Mouse (Mus musculus) c-Kit-positive CD71-positive TER-119-negative erythroid progenitor cells, embryonic 14.5 days (primary cell): ENCODE measurements around the gene Atxn2.
"Not testable (repeated sequence)": the region's sequence is repeated elsewhere in the genome, so short reads cannot be mapped to it uniquely, and the experiment has no call there.

ENCODE experiments used
- DNase-seq: peaks from one replicate; pipeline ENCODE4 v3.0.0-alpha.2; 2013; ENCODE audit warnings: low read depth

Gene Atxn2

GRCm38 (mm10) chr5:121711174-121711927, at the start of gene Atxn2:
TSS of gene Atxn2 (plus strand) at chr5:121711337.
- DNase-seq = no peak

GRCm38 (mm10) chr5:121661494-121661893, 49.6 kb upstream of the Atxn2 start:
- DNase-seq = no peak

- DNase-seq = no peak
Observed at GRCm38 (mm10) chr5:121663456-121663855, 47.7 kb upstream of the Atxn2 start.

GRCm38 (mm10) chr5:121664078-121664477, 47.1 kb upstream of the Atxn2 start:
- DNase-seq = no peak

GRCm38 (mm10) chr5:121664971-121665370, 46.2 kb upstream of the Atxn2 start:
- no peak for DNase-seq

- DNase-seq = no peak
Observed at GRCm38 (mm10) chr5:121667067-121667466, 44.1 kb upstream of the Atxn2 start.

- no peak for DNase-seq
Observed at GRCm38 (mm10) chr5:121668411-121668810, 42.7 kb upstream of the Atxn2 start.

- DNase-seq = peak; percentile 25
Observed at GRCm38 (mm10) chr5:121670412-121670811, 40.7 kb upstream of the Atxn2 start.

GRCm38 (mm10) chr5:121682250-121682649, 28.9 kb upstream of the Atxn2 start:
- DNase-seq = no peak

GRCm38 (mm10) chr5:121685495-121685894, 25.6 kb upstream of the Atxn2 start:
- no peak for DNase-seq

- DNase-seq = no peak
Observed at GRCm38 (mm10) chr5:121686113-121686898, 24.8 kb upstream of the Atxn2 start.

- no peak for DNase-seq
Observed at GRCm38 (mm10) chr5:121690482-121691211, 20.5 kb upstream of the Atxn2 start.

- DNase-seq = not testable (repeated sequence)
Observed at GRCm38 (mm10) chr5:121691436-121691835, 19.7 kb upstream of the Atxn2 start.

- DNase-seq = no peak
Observed at GRCm38 (mm10) chr5:121692897-121693296, 18.2 kb upstream of the Atxn2 start.

GRCm38 (mm10) chr5:121696761-121697160, 14.4 kb upstream of the Atxn2 start:
- no peak for DNase-seq

GRCm38 (mm10) chr5:121699891-121700290, 11.2 kb upstream of the Atxn2 start:
- DNase-seq = no peak

GRCm38 (mm10) chr5:121700496-121700895, 10.6 kb upstream of the Atxn2 start:
- no peak for DNase-seq

GRCm38 (mm10) chr5:121701111-121701769, 9.9 kb upstream of the Atxn2 start:
- DNase-seq = no peak

GRCm38 (mm10) chr5:121703341-121703740, 7.8 kb upstream of the Atxn2 start:
- DNase-seq = no peak

- DNase-seq = no peak
Observed at GRCm38 (mm10) chr5:121704512-121705248, 6.5 kb upstream of the Atxn2 start.

GRCm38 (mm10) chr5:121710402-121710801, 735 bp upstream of the Atxn2 start:
- no peak for DNase-seq

GRCm38 (mm10) chr5:121710851-121711173, 325 bp upstream of the Atxn2 start:
- no peak for DNase-seq
